Mouse (Mus musculus): ENCODE results near the gene Mindy1. TPM values are rescaled to one million over a fixed set of nuclear protein-coding genes. Genes with fewer than 3 reads are reported as not detected.
"Not testable (repeated sequence)": the region's sequence is repeated elsewhere in the genome, so short reads cannot be mapped to it uniquely, and the experiment has no call there.

Gene Mindy1
- polyA plus RNA-seq, 1 experiment from 2014 or later: 41.4 TPM

- H3K36me3 ChIP-seq (replicated peaks; ENCODE audit: insufficient read depth, low read length): peaks cover 64% of the 10 kb centered on the region
- H3K4me3 ChIP-seq (ENCODE audit: low read depth, low read length): no peak overlapping the region
- H3K4me2 ChIP-seq (ENCODE audit: low read depth, low read length): no peak overlapping the region
- H3K27ac ChIP-seq (ENCODE audit: low read depth): no peak overlapping the region
- ATAC-seq (no peak), DNase-seq (no peak)
- H3K4me1 ChIP-seq (ENCODE audit: insufficient read depth): peaks cover 2% of the 10 kb centered on the region
- no peaks in the 10 kb centered on the region for H3K27me3 ChIP-seq (ENCODE audit: insufficient read depth, low read length)
- no peak for TF ChIP-seq CTCF (IDR thresholded peaks at IDR 0.05; ENCODE audit: low read depth)
- TF ChIP-seq EP300 (IDR thresholded peaks at IDR 0.05; ENCODE audit: low read depth): no peak
- WGBS (ENCODE audit: insufficient replicate concordance): 71% methylated on average over 1 of the region's 1 CpGs
- no peaks in the 10 kb centered on the region for H3K9me3 ChIP-seq (ENCODE audit: low read length)
- H3K9ac ChIP-seq (replicated peaks): no peak overlapping the region
These were observed 47.8 kb downstream of the Mindy1 start for GRCm38 (mm10) chr3:95328803-95329404.

GRCm38 (mm10) chr3:95331528-95331927 is 50.4 kb downstream of the Mindy1 start:
- ATAC-seq: no peak
- no peak overlapping the region for H3K4me3 ChIP-seq (ENCODE audit: low read depth, low read length)
- H3K27ac ChIP-seq (ENCODE audit: low read depth): no peak overlapping the region
- 63% methylated on average over 1 of the region's 1 CpGs for WGBS (ENCODE audit: insufficient replicate concordance)
- H3K4me2 ChIP-seq (ENCODE audit: low read depth, low read length): no peak overlapping the region
- TF ChIP-seq EP300 (IDR thresholded peaks at IDR 0.05; ENCODE audit: low read depth): no peak
- peaks cover 54% of the 10 kb centered on the region for H3K36me3 ChIP-seq (replicated peaks; ENCODE audit: insufficient read depth, low read length)
- H3K9me3 ChIP-seq (ENCODE audit: low read length): no peaks in the 10 kb centered on the region
- H3K4me1 ChIP-seq (ENCODE audit: insufficient read depth): no peaks in the 10 kb centered on the region
- no peaks in the 10 kb centered on the region for H3K27me3 ChIP-seq (ENCODE audit: insufficient read depth, low read length)
- no peak for DNase-seq
- H3K9ac ChIP-seq (replicated peaks): no peak overlapping the region

GRCm38 (mm10) chr3:95337345-95337744 is 56.2 kb downstream of the Mindy1 start:
- Histone ChIP-seq H3K27ac (ENCODE audit: low read depth) (no peak overlapping the region), H3K9me3 (ENCODE audit: low read length) (no peaks in the 10 kb centered on the region), H3K27me3 (ENCODE audit: insufficient read depth, low read length) (no peaks in the 10 kb centered on the region), H3K9ac (replicated peaks) (no peak overlapping the region), H3K4me2 (ENCODE audit: low read depth, low read length) (no peak overlapping the region), H3K4me1 (ENCODE audit: insufficient read depth) (no peaks in the 10 kb centered on the region), H3K4me3 (ENCODE audit: low read depth, low read length) (no peak overlapping the region), H3K36me3 (replicated peaks; ENCODE audit: insufficient read depth, low read length) (peaks cover 81% of the 10 kb centered on the region)
- 90% methylated on average over 4 of the region's 4 CpGs for WGBS (ENCODE audit: insufficient replicate concordance)
- ATAC-seq: no peak
- TF ChIP-seq EP300 (IDR thresholded peaks at IDR 0.05; ENCODE audit: low read depth) (no peak), CTCF (IDR thresholded peaks at IDR 0.05; ENCODE audit: low read depth) (no peak)
- no peak for DNase-seq

GRCm38 (mm10) chr3:95338251-95338650 is 57.1 kb downstream of the Mindy1 start:
- Histone ChIP-seq H3K9me3 (ENCODE audit: low read length) (no peaks in the 10 kb centered on the region), H3K4me3 (ENCODE audit: low read depth, low read length) (no peak overlapping the region), H3K27ac (ENCODE audit: low read depth) (no peak overlapping the region), H3K36me3 (replicated peaks; ENCODE audit: insufficient read depth, low read length) (peaks cover 82% of the 10 kb centered on the region), H3K27me3 (ENCODE audit: insufficient read depth, low read length) (no peaks in the 10 kb centered on the region), H3K4me1 (ENCODE audit: insufficient read depth) (no peaks in the 10 kb centered on the region), H3K9ac (replicated peaks) (no peak overlapping the region), H3K4me2 (ENCODE audit: low read depth, low read length) (no peak overlapping the region)
- WGBS (ENCODE audit: insufficient replicate concordance): 88% methylated on average over 4 of the region's 4 CpGs
- TF ChIP-seq CTCF (IDR thresholded peaks at IDR 0.05; ENCODE audit: low read depth) (no peak), EP300 (IDR thresholded peaks at IDR 0.05; ENCODE audit: low read depth) (no peak)
- no peak for ATAC-seq
- DNase-seq: no peak

GRCm38 (mm10) chr3:95343356-95344000 is 62.3 kb downstream of the Mindy1 start:
- H3K9ac ChIP-seq (replicated peaks); H3K4me1 ChIP-seq (ENCODE audit: insufficient read depth); H3K9me3 ChIP-seq (ENCODE audit: low read length); DNase-seq; H3K27ac ChIP-seq (ENCODE audit: low read depth); H3K4me3 ChIP-seq (ENCODE audit: low read depth, low read length); H3K4me2 ChIP-seq (ENCODE audit: low read depth, low read length); H3K27me3 ChIP-seq (ENCODE audit: insufficient read depth, low read length); ATAC-seq: not testable (repeated sequence)
- peaks cover 77% of the 10 kb centered on the region for H3K36me3 ChIP-seq (replicated peaks; ENCODE audit: insufficient read depth, low read length)
- 88% methylated on average over 9 of the region's 9 CpGs for WGBS (ENCODE audit: insufficient replicate concordance)

Other genes starting within 250 kb of the Mindy1 start
- 142 and 143 TPM in 2 replicates for gene Psmd4, start 238.7 kb upstream of the Mindy1 start, polyA plus RNA-seq (2015; fragmentation: Nextera tagmentation; extraction: Ambion mirVana)
- gene Pip5k1a, start 174.4 kb upstream of the Mindy1 start, polyA plus RNA-seq (2015; fragmentation: Nextera tagmentation; extraction: Ambion mirVana): 6.4 and 7.1 TPM in 2 replicates
- gene Vps72, start 170.3 kb upstream of the Mindy1 start, polyA plus RNA-seq (2015; fragmentation: Nextera tagmentation; extraction: Ambion mirVana): 27.4 and 27.9 TPM in 2 replicates
- gene Tmod4, start 156.9 kb upstream of the Mindy1 start, polyA plus RNA-seq (2015; fragmentation: Nextera tagmentation; extraction: Ambion mirVana): 0.19 and 1.5 TPM in 2 replicates
- gene Scnm1, start 147.3 kb upstream of the Mindy1 start, polyA plus RNA-seq (2015; fragmentation: Nextera tagmentation; extraction: Ambion mirVana): 19.3 and 23.7 TPM in 2 replicates
- 6.7 and 7.0 TPM in 2 replicates for gene Lysmd1, start 147.3 kb upstream of the Mindy1 start, polyA plus RNA-seq (2015; fragmentation: Nextera tagmentation; extraction: Ambion mirVana)
- 13.0 and 13.1 TPM in 2 replicates for gene Tnfaip8l2, start 139.0 kb upstream of the Mindy1 start, polyA plus RNA-seq (2015; fragmentation: Nextera tagmentation; extraction: Ambion mirVana)
- gene Sema6c, start 120.9 kb upstream of the Mindy1 start, polyA plus RNA-seq (2015; fragmentation: Nextera tagmentation; extraction: Ambion mirVana): 0.28 and 0.71 TPM in 2 replicates
- 2.5 and 3.9 TPM in 2 replicates for gene Gabpb2, start 63.4 kb upstream of the Mindy1 start, polyA plus RNA-seq (2015; fragmentation: Nextera tagmentation; extraction: Ambion mirVana)
- gene Cdc42se1, start 52.6 kb upstream of the Mindy1 start, polyA plus RNA-seq (2015; fragmentation: Nextera tagmentation; extraction: Ambion mirVana): 31.7 and 32.3 TPM in 2 replicates
- gene Mllt11, start 49.2 kb upstream of the Mindy1 start, polyA plus RNA-seq (2015; fragmentation: Nextera tagmentation; extraction: Ambion mirVana): 2.0 and 2.3 TPM in 2 replicates
- 0.08 TPM in 1 of 2 replicates, not detected in the other for gene Gm128, start 39.7 kb upstream of the Mindy1 start, polyA plus RNA-seq (2015; fragmentation: Nextera tagmentation; extraction: Ambion mirVana)
- gene Bnipl, start 30.2 kb upstream of the Mindy1 start, polyA plus RNA-seq (2015; fragmentation: Nextera tagmentation; extraction: Ambion mirVana): not detected in 2 replicates
- 10.6 and 10.7 TPM in 2 replicates for gene Prune1, start 731 bp downstream of the Mindy1 start, polyA plus RNA-seq (2015; fragmentation: Nextera tagmentation; extraction: Ambion mirVana)
- 1.2 TPM in 2 replicates for gene Anxa9, start 25.8 kb downstream of the Mindy1 start, polyA plus RNA-seq (2015; fragmentation: Nextera tagmentation; extraction: Ambion mirVana)
- gene Cers2, start 33.4 kb downstream of the Mindy1 start, polyA plus RNA-seq (2015; fragmentation: Nextera tagmentation; extraction: Ambion mirVana): 124 and 125 TPM in 2 replicates
- gene Setdb1, start 75.9 kb downstream of the Mindy1 start, polyA plus RNA-seq (2015; fragmentation: Nextera tagmentation; extraction: Ambion mirVana): 6.3 and 6.6 TPM in 2 replicates
- gene 4930558C23Rik, start 121.5 kb downstream of the Mindy1 start, polyA plus RNA-seq (2015; fragmentation: Nextera tagmentation; extraction: Ambion mirVana): not detected in 2 replicates
- gene Arnt, start 153.0 kb downstream of the Mindy1 start, polyA plus RNA-seq (2015; fragmentation: Nextera tagmentation; extraction: Ambion mirVana): 7.9 and 9.4 TPM in 2 replicates
- 2.0 and 2.3 TPM in 2 replicates for gene Ctsk, start 217.9 kb downstream of the Mindy1 start, polyA plus RNA-seq (2015; fragmentation: Nextera tagmentation; extraction: Ambion mirVana)
- gene Ctss, start 245.4 kb downstream of the Mindy1 start, polyA plus RNA-seq (2015; fragmentation: Nextera tagmentation; extraction: Ambion mirVana): 89.4 and 92.8 TPM in 2 replicates

All from liver, postnatal 0 days (tissue).